Mouse (Mus musculus): Measurements from ENCODE around the gene Txndc12. TPM values are rescaled to one million over a fixed set of nuclear protein-coding genes. Genes with fewer than 3 reads are reported as not detected.
A peak's percentile ranks its signal among the peaks of the same experiment; 100 is the strongest.

The Txndc12 gene
- total RNA-seq, 2 experiments from 2014 or later: 35.4 to 41.0 TPM

DNA sequence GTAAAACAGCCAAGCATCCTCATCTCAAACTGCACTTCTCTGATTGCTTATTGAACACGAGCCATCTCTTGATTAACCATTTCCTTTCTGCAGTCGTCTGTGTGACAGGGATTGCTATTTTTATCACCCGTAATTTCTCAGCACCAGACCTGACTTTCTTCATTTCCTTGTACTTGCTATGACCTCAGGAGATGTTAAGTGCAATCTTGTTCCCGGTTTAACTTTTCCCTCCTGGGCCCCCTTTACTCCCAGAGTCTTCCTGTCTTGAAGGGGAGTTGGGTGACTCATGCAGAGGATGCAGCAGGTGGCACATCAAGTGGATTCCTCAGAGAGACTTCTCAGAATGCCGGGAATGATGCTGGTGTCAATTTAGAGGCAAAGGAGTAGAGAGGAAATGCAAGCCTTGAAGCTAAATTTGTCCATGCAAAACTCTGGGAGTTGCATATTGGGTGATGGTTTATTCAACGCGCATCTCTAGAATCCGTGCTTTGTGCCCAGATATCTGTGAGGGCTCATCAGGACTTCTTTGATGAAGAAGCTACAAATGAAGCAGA, 75.5 kb downstream of the Txndc12 start:
- intact Hi-C loops (cut with DNase I): no loop called here
- DNase-seq (ENCODE audit: low spot score in 2 of 2): peak in 1 of 2 experiments; percentile 64

Other genes with a start within 250 kb of the Txndc12 start
- gene Cc2d1b, start 214.7 kb upstream of the Txndc12 start, total RNA-seq (2021): 10 to 100 TPM; 31.9 to 34.3 TPM
- gene 3110021N24Rik, start 115.0 kb upstream of the Txndc12 start, total RNA-seq (2021): 1 to 10 TPM; 1.3 to 1.5 TPM
- gene Zfyve9, start 53.8 kb upstream of the Txndc12 start, total RNA-seq (2021): 10 to 100 TPM; 61.3 to 65.1 TPM
- 10 to 100 TPM; 82.7 to 86.9 TPM for gene Btf3l4, start 987 bp upstream of the Txndc12 start, total RNA-seq (2021)
- gene Kti12, start 13.2 kb downstream of the Txndc12 start, total RNA-seq (2021): 10 to 100 TPM; 15.4 to 18.7 TPM
- gene A730015C16Rik, start 14.0 kb downstream of the Txndc12 start, total RNA-seq (2021): not detected
- gene Rab3b, start 44.5 kb downstream of the Txndc12 start, total RNA-seq (2021): 10 to 100 TPM; 90.0 to 96.0 TPM
- gene Nrd1, start 166.1 kb downstream of the Txndc12 start, total RNA-seq (2021): 100 to 1,000 TPM; 119 to 149 TPM